Mouse (Mus musculus): ENCODE measurements around the gene Taf1c.

Taf1c gene

DNA sequence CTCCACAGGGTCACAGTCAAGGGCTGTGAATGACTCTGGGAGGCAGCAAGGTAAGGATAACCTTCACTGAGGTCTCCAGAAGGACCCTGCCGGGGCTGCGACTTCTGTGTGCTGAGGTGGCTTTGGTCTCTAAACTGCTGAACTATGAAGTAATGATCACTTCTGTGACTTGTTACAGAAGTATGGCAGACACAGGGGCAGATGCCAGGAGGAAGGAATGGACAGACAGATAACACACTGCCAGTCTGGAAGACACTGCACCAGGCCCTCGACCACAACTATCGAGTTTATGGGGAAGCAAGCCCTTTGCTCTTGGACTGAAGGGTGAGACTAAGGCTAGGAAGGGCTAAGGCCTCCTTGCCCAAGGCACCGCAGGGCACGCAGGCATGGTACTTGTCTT, 33.9 kb downstream of the Taf1c start:
- DNase-seq = no peak

DNA sequence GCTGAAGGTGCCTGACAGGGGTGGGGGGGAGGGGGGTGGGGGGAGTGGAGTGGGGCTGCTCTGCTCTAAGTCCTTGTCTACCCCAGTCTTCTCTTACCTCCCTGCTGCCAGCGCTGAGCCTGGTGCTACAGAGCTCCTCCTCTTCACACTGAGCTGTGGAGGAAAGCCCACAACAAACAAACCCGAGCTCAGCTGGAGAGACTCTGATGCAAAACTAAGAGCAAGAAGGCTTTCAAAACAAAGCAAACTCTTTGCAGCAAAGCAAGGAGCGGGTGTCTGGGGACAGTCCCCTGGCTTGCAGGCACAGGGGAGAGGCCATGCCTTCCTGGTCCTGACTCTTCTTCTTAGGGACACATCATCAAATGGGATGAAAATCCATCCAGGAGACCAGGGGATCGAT, 35.1 kb downstream of the Taf1c start:
- DNase-seq = peak; percentile 72 to 87

DNA sequence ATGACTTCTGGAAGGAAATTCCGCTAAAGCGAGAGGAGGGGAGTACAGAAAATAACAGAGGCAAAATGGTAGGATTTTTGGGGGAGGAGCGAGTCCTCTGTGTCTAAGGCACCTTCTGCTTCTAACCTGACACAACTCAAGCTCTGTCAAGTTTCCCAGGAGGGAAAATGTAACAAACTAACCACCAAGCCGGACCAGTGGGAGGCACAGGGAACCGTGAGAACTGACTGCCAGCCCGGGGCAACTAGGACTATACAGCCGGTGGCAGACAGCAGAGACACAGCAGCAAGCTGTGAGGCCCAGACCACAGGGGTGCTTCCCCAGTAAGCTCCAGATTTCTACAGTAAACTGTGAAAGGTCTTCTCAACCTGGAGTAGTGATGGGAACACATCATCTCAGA, 36.1 kb downstream of the Taf1c start:
- DNase-seq = peak in 1 of 2 experiments; percentile 21

DNA sequence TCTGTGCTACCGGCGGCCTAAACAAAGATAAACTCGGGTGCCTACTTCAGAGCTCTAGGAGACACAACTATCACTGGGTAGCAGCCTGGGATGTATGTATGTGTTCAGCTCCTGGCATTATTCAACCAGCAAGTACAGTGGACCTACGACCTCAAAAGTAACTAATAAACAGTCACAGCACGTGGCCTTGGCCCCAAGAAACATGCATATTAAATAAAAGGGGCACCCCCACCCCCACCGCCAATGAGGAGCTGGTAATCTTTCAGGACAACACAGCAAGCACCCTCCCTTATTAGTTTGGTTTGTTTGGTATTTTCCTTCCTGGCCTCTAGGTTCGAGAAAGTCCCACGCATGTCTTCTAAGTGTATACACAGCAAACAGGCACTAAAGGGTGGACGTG, 36.8 kb downstream of the Taf1c start:
- DNase-seq = no peak

DNA sequence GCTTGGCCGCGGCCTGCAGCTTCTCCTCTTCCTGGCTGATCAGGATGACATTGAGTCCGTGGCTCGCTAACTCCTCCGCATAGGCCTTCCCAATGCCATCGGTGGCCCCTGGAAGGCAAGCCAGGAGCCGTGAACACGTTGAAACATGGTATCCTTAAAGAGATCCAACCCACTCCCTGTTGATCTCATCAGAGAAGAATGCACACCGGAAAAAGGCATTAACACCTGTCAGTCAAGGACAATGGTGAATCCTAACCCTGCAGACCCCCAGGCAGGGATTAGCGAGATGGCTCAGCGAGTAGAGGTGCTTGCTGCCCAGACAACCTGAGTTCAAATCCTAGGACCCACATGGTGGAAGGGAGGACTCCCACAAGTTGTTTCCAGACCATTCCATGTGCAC, 38.7 kb downstream of the Taf1c start:
- DNase-seq = no peak

DNA sequence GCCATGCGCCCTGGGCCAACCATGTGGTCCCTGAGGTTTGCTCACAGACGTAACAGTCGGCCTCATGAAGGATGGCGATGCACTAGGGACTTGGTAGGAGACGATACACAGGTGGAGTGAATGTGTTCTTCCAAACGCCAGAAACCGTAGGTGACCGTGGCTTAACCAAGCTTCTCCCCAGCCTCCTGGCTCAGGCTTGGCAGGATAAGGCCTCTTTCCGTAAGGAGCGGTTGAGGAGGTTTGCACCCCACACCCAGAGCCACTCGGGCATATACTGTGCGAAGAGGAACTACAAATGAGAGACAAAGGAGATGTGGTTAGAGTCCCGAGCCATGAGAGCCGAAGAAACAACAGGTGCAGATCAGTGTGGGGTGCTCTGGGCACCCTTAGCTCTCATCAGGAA, 41.2 kb downstream of the Taf1c start:
- DNase-seq = peak in 1 of 2 experiments; percentile 57

DNA sequence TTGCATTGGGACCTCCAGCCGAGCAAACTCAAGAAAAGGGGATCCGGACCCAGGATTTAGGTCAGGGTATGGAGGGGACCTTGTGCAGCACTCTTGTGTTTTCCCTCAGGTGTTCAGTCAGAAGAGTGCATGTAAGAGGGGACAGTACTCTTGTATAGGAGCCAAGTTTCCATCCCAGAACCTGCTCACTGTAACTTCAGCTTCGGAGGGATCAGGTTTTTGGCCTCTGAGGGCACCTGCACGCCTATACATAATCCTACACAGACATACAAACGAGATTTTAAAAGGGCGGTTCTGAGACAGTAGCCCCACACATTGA, 45.7 kb downstream of the Taf1c start:
- DNase-seq = peak in 1 of 2 experiments; percentile 32

DNA sequence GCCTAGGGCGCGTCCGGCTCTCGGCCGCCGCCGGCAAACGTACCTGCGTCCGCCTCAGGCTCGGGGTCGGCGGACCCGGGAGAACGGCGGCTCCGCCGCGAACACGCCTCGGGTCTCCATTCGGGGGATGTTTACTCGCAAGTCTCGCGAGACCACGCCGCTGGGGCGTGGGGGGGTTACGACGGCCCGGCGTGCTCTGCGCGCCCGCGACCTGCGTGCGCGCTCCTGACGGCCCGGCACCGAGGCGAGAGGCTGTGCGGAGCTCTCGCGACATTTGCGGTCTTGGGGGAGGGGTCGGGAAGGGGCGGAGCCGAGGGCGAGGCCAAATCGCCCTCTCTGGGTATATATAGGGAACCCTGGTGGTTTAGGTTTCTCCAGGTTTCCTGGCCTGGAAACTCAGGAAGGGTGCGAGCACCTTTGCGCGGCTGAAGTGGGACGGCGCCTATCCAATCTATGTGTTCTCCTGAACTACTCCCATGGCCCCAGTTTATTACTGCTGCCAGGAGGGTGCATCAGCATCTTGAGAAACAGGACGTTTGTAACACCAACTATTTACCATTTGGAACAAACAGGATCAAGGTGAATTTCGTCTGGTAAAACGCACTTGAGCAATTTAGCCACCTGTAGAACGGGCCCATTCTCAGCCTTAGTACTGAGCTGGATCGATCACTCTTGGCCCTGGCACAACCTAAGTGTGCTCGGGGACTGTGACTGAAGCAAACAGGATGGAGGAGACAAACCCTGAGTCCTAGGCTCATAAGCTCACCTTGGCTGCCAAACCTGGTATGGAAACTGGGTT, 46.2 kb downstream of the Taf1c start, which contains the start of gene Mbtps1:
Mbtps1 (minus strand) TSS at position 133 of the 799 bp plus-strand sequence.
- DNase-seq = peak; percentile 94 to 95

DNA sequence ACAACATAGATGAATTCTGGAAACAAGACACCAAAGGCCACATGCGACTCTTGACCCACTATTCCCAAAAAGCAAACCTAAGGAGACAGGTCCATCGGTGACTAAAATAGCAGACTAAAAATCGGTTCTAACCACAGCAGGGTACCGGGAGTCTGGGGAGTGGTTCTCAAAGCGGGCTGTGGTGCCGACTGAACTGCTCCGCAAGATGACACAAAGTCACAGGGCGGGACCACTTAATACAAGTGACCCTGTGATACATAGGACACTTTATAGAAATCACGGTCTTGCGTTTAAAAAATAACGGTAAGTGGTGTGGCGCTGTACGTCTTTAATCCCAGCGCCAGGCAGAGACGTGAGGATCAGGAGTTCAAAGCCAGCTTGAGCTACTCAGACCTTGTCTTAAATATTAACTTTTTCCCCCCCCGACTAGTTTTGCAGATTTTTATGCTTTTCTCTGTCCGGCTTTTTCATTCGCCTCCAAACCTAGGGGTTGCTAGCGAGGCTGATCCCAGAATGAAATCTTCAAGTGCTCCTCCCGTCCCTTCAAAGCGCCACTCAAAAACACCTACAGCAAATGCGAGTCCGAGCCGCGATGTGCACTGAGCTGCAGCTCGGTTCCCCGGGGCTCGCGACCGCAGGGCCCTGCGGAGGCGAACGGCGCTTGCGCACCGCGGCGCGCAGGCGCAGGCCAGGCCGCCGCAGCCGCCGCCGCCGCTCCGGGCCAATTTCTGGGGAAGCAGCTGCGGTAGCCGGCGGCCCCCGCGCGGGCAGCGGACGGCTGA, 47.0 kb downstream of the Taf1c start:
- peak in 1 of 2 experiments; percentile 76 for DNase-seq

DNA sequence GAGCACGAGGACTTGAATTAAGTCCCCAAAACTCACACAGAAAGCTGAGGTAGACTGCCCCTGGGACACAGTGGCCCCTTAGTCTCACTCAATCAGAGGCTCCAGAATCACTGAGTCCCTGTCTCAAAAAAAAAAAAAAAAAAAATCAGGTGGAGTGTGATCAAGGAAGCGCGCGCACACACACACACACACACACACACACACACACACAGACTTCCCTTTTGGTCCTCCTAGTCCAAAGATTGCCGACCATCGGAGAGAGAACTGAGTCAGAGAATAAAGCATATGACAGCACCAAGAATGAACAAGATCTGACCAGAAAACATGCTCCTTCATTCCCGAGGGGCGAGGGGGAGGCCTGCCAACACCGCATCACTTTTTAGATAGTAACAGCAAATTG, 47.9 kb downstream of the Taf1c start:
- no peak for DNase-seq

DNA sequence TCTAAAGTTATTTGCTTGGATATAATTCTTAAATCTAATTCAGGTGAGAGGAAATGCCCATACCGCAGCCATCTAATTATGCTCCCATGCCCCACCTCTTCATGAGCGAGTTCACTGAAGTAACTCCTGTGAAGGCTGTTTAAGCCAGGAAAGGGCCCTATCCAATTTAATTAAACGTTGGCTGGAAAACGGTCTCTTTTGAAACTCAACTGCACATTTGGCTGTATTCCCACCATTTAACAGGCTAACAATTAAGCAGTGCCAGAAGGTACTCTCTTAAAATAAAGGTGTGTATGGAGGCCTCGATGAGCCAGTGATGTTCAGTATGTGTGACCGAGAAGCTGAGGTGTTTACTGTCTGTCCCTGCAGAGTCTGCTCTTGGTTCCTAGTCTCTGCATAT, 49.2 kb downstream of the Taf1c start:
- no peak for DNase-seq

DNA sequence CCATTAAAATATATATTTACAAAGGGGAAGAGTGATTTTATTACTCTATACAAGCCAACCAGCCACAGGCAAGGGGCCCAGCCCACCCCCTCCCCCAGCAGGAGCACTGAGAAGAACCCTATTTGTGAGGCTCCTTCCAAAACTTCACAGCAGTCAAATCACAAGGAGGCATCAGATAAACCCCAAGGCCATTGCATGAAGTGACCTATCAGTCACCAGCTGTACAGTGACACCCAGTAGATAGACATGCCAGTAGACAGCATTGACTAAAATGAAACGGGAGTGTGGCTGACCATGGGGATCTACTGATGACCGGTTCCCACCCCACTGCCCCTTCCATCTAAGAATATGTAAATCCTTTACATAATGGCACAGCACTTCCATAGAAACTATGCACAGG, 52.1 kb downstream of the Taf1c start:
- DNase-seq = no peak

DNA sequence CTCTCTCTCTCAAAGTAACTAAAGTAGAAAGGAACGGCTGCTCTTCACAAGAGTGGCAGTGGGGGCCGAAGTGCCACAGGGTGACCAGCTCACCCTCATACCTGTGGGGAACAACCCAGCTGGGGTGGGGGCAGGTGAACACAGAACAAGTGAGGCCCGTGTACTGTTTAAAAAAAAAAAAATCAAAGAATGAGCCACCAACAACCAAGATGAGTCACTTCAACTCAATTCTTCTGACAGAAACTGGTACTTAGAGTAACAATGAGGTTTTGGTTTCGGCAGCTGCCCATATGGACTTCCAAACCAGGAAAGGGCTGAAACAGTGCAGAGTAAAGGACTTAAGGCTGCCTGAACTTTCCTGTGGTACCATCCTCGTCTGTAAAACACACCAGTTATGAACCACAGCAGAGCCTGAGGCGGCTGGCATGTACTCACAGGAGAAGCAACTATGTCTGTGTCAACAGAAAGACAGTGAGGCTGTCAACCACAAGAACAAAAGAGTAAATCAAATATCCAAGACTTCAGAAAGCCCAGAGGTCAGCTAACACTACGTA, 56.4 kb downstream of the Taf1c start:
- DNase-seq = no peak
